Mouse (Mus musculus): ENCODE results near the gene Wtip.

DNA sequence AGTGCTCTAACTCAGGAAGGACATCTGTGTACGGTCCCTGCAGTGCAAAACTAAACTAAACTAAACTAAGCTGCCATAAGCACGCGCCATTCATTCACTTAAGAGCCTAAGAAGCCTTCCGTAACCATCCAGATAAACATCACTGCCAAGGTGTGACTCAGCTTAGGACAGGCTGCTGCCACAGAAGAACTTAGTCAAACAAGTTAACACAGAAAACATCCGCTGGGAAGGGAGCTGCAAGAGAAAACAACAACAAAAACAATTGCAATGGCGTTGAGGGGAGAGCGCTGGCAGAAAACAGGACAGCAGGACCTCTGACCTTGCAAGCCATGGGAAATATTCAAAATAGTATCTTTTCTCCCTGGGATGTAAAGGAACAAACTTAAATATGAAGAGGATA is 31.6 kb upstream of the Wtip start:
- TF ChIP-seq CHD2 (IDR thresholded peaks at IDR 0.05; ENCODE audit: low read depth, low read length) (no peak), ZC3H11A (IDR thresholded peaks at IDR 0.05; ENCODE audit: borderline replicate concordance, low read depth, low read length) (no peak), ZNF384 (IDR thresholded peaks at IDR 0.05; ENCODE audit: low read depth, low read length) (no peak), HCFC1 (IDR thresholded peaks at IDR 0.05; ENCODE audit: borderline replicate concordance, insufficient read depth, low read length) (no peak), MAFK (IDR thresholded peaks at IDR 0.05; ENCODE audit: insufficient read depth, low read depth, low read length) (no peak)
